Comparison of ENCODE assay signal across 23 mouse cellular contexts in the genomic region with DNA sequence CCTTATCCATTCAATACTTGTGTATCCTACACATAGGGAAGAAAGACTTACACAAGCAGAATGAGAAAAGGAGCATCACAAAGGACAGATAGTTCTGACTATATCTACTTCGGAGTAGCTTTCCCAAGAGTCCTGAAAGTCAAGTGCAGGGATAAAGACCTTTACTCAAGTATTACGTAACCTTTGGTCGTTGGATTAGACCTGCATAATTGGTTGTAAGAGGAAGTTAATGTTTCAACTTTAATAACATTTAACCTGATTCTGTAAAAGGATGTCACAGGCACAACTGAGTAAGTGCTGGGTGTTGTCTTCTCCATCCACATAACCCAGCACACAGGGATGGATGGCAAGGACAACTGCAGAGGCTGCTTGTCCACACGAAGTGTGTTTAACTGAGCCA. TPM values are rescaled to one million over a fixed set of nuclear protein-coding genes. Genes with fewer than 3 reads are reported as not detected.
DNase-seq lines count a peak whose midpoint lies in the region; ATAC-seq and TF ChIP-seq lines count a peak whose summit lies in the region.
"Had no signal": no experiment of that assay in that cellular context is flagged by ENCODE, and none has a peak within 500 bp of the region (broad histone marks: within the 10 kb centered on the region; RNA-seq: fewer than 3 reads in every experiment).

No protein-coding gene starts in this region.

- peak; percentile 72 for DNase-seq in heart, adult 11 months
- DNase-seq in heart, adult 18-20 months = no peak
- DNase-seq in kidney, postnatal 0 days (ENCODE audit: low spot score) = no peak
- no peak for DNase-seq in kidney, postnatal 14 days
- DNase-seq in lung, postnatal 36 days = no peak
- DNase-seq: adrenal gland, adult 8-10 months; adrenal gland, postnatal 25 days; cerebellum, adult 11-12 months; cerebellum, adult 8-10 months; cerebellum, postnatal 10 days; cerebellum, postnatal 36 days; embryo, embryonic 11 days; gastrocnemius, postnatal 25 days had no signal

- peaks cover 33% of the 10 kb centered on the region for H3K36me3 ChIP-seq in kidney, postnatal 0 days (ENCODE audit: insufficient read depth, low read length)
- peaks cover 12% of the 10 kb centered on the region for H3K36me3 ChIP-seq in lung, embryonic 16.5 days (ENCODE audit: control insufficient read depth, insufficient read depth, low read length)

- peak; percentile 52 for ATAC-seq in kidney, postnatal 0 days (replicated peaks; ENCODE audit: low FRiP score, low read depth)
- no peak for ATAC-seq in lung, embryonic 16.5 days (ENCODE audit: low read depth)
- ATAC-seq: activated CD4-positive, CD25-positive, alpha-beta regulatory T cell, adult 4 months; forebrain, embryonic 15.5 days had no signal

- H3K4me3 ChIP-seq in kidney, postnatal 0 days (replicated peaks; ENCODE audit: low read depth, low read length) = no peak overlapping the region
- H3K4me3 ChIP-seq in lung, embryonic 16.5 days (ENCODE audit: low read length) = no peak overlapping the region
- H3K4me3 ChIP-seq: embryonic facial prominence, embryonic 10.5 days; embryonic facial prominence, embryonic 13.5 days; erythroblast, embryonic 14.5 days; forebrain, embryonic 12.5 days; forebrain, embryonic 15.5 days; hindbrain, embryonic 12.5 days; hindbrain, embryonic 15.5 days had no signal

- no peaks in the 10 kb centered on the region for H3K4me1 ChIP-seq in kidney, postnatal 0 days (replicated peaks; ENCODE audit: insufficient read depth, low read length)
- peaks cover 2% of the 10 kb centered on the region; the same call in 1 of the 2 replicates for H3K4me1 ChIP-seq in lung, embryonic 16.5 days (replicated peaks; ENCODE audit: control insufficient read depth, insufficient read depth, low read length)
- H3K4me1 ChIP-seq: embryonic facial prominence, embryonic 10.5 days; embryonic facial prominence, embryonic 13.5 days; forebrain, embryonic 12.5 days; forebrain, embryonic 15.5 days; hindbrain, embryonic 12.5 days; hindbrain, embryonic 15.5 days had no signal

- H3K9me3 ChIP-seq in kidney, postnatal 0 days (replicated peaks; ENCODE audit: low read length) = no peaks in the 10 kb centered on the region
- H3K9me3 ChIP-seq in lung, embryonic 16.5 days (ENCODE audit: control insufficient read depth, low read length) = no peaks in the 10 kb centered on the region
- H3K9me3 ChIP-seq: embryonic facial prominence, embryonic 10.5 days; embryonic facial prominence, embryonic 13.5 days; forebrain, embryonic 12.5 days; forebrain, embryonic 15.5 days; hindbrain, embryonic 12.5 days; hindbrain, embryonic 15.5 days had no signal

- 81% methylated on average over 4 of the region's 4 CpGs for WGBS in kidney, postnatal 0 days
- 78% methylated on average over 4 of the region's 4 CpGs for WGBS in lung, embryonic 16.5 days

- H3K27ac ChIP-seq in kidney, postnatal 0 days = no peak overlapping the region
- H3K27ac ChIP-seq in lung, embryonic 16.5 days (ENCODE audit: low read length) = 0 out of 2 replicates have a peak overlapping the region, but pooled peaks have one; percentile 37
- H3K27ac ChIP-seq: embryonic facial prominence, embryonic 10.5 days; embryonic facial prominence, embryonic 13.5 days; forebrain, embryonic 12.5 days; forebrain, embryonic 15.5 days; hindbrain, embryonic 12.5 days; hindbrain, embryonic 15.5 days had no signal

- no peak for TF ChIP-seq CTCF in kidney, postnatal 0 days (IDR thresholded peaks at IDR 0.05; ENCODE audit: low read depth)

- no peaks in the 10 kb centered on the region for H3K27me3 ChIP-seq in kidney, postnatal 0 days (ENCODE audit: insufficient read depth, low read length)
- H3K27me3 ChIP-seq in lung, embryonic 16.5 days (ENCODE audit: control insufficient read depth, insufficient read depth, low read depth, low read length) = no peaks in the 10 kb centered on the region
- H3K27me3 ChIP-seq: embryonic facial prominence, embryonic 13.5 days; forebrain, embryonic 12.5 days; forebrain, embryonic 15.5 days; hindbrain, embryonic 12.5 days; hindbrain, embryonic 15.5 days had no signal

- H3K9ac ChIP-seq in kidney, postnatal 0 days (ENCODE audit: low read depth, low read length) = no peak overlapping the region
- no peak overlapping the region for H3K9ac ChIP-seq in lung, embryonic 16.5 days (ENCODE audit: low read length)
- H3K9ac ChIP-seq: embryonic facial prominence, embryonic 13.5 days; forebrain, embryonic 12.5 days; forebrain, embryonic 15.5 days; hindbrain, embryonic 12.5 days; hindbrain, embryonic 15.5 days had no signal

- H3K4me2 ChIP-seq in kidney, postnatal 0 days (ENCODE audit: low read length) = no peak overlapping the region
- H3K4me2 ChIP-seq in lung, embryonic 16.5 days (ENCODE audit: low read depth, low read length) = no peak overlapping the region
- H3K4me2 ChIP-seq: embryonic facial prominence, embryonic 13.5 days; forebrain, embryonic 12.5 days; forebrain, embryonic 15.5 days; heart, embryonic 11.5 days; hindbrain, embryonic 12.5 days; hindbrain, embryonic 15.5 days had no signal

RNA-seq across cellular contexts. Expression of gene Pum3, which starts 18.3 kb away (rescaled TPM):
- total RNA-seq in heart, adult 18-20 months (2021) = 10 to 100 TPM; 32.0 to 34.1 TPM
- polyA plus RNA-seq in kidney, postnatal 0 days (2015; fragmentation: Nextera tagmentation; extraction: Ambion mirVana) = 100.0 and 105 TPM in 2 replicates
- polyA plus RNA-seq in lung, embryonic 16.5 days (2015; fragmentation: Nextera tagmentation; extraction: Ambion mirVana) = 66.5 and 67.0 TPM in 2 replicates
